In the genomic region with DNA sequence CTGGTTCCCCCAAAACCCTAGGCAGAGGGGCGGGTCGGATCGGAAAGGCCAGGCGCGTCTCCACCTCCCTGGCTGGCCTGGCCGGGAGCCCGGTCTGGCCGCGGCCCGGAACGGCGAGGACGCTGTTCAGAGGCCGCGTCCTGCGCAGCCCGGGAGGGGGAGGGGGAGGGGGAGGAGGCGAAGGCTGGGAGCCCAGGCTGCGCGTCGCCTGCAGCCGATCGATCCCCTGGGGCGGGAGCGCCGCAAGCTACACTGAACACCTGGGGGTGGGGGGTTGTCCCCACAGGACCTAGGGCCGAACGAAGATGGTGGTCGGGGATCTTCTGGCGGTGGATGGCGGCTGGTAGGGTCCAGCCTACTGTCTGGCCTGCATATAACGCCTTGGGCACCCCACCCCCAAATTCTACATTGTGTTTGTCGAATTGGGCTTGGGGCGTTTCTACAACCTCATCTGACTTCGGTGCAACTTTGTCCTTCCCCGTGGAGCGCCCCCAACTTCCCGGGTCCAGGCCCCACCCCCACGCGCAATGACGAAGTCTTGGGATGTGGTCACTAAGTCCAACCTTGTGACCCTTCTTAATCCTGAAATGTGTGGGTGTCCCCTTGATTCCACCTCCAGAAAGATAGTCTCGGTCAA, we compare ENCODE assay signal across 8 mouse cellular contexts. TPM values are rescaled to one million over a fixed set of nuclear protein-coding genes. Genes with fewer than 3 reads are reported as not detected.
DNase-seq lines count a peak whose midpoint lies in the region; ATAC-seq lines count a peak whose summit lies in the region.

No protein-coding gene starts in this region.

- H3K36me3 ChIP-seq in embryonic facial prominence, embryonic 15.5 days = no peaks in the 10 kb centered on the region
- H3K36me3 ChIP-seq in heart, embryonic 15.5 days = no peaks in the 10 kb centered on the region
- H3K36me3 ChIP-seq in stomach, embryonic 16.5 days (ENCODE audit: control insufficient read depth, insufficient read depth, low read length) = no peaks in the 10 kb centered on the region

- peak overlapping the region; percentile 54 for H3K4me3 ChIP-seq in embryonic facial prominence, embryonic 15.5 days (replicated peaks)
- peak overlapping the region; percentile 56 for H3K4me3 ChIP-seq in heart, embryonic 15.5 days
- H3K4me3 ChIP-seq in stomach, embryonic 16.5 days (replicated peaks; ENCODE audit: low read length) = peak overlapping the region; percentile 53

- ATAC-seq in CD4-positive, CD25-positive, alpha-beta regulatory T cell, adult 4 months = no peak
- ATAC-seq in embryonic facial prominence, embryonic 15.5 days (ENCODE audit: insufficient number of reproducible peaks, low FRiP score, low TSS enrichment, low read depth) = peak; percentile 40
- ATAC-seq in heart, embryonic 15.5 days (replicated peaks; ENCODE audit: insufficient number of reproducible peaks, insufficient read depth, low FRiP score, low read depth) = peak; percentile 68
- ATAC-seq in stomach, embryonic 16.5 days (ENCODE audit: insufficient read depth, low FRiP score) = peak; percentile 65

- peak; percentile 65 for DNase-seq in CD4-positive, CD25-positive, alpha-beta regulatory T cell, adult 2 months (ENCODE audit: low read depth, low spot score)
- DNase-seq in adrenal gland, adult 8-10 months = peak; percentile 72
- DNase-seq in kidney, postnatal 10 days = peak; percentile 91
- peak; percentile 78 to 88 for DNase-seq in lung, postnatal 4 days

- no peaks in the 10 kb centered on the region for H3K9me3 ChIP-seq in embryonic facial prominence, embryonic 15.5 days (replicated peaks)
- no peaks in the 10 kb centered on the region for H3K9me3 ChIP-seq in heart, embryonic 15.5 days (replicated peaks)
- H3K9me3 ChIP-seq in stomach, embryonic 16.5 days (replicated peaks; ENCODE audit: control insufficient read depth, low read length) = no peaks in the 10 kb centered on the region

- 1% methylated on average over 42 of the region's 42 CpGs for WGBS in embryonic facial prominence, embryonic 15.5 days
- 1% methylated on average over 37 of the region's 42 CpGs for WGBS in heart, embryonic 15.5 days
- WGBS in stomach, embryonic 16.5 days = 1% methylated on average over 40 of the region's 42 CpGs

- H3K4me2 ChIP-seq in embryonic facial prominence, embryonic 15.5 days (replicated peaks) = peak overlapping the region; percentile 95
- H3K4me2 ChIP-seq in heart, embryonic 15.5 days = peak overlapping the region; percentile 89
- peak overlapping the region; percentile 94 for H3K4me2 ChIP-seq in stomach, embryonic 16.5 days (ENCODE audit: low read depth, low read length)

- H3K9ac ChIP-seq in embryonic facial prominence, embryonic 15.5 days = peak overlapping the region; percentile 42
- H3K9ac ChIP-seq in heart, embryonic 15.5 days = peak overlapping the region; percentile 49
- peak overlapping the region; percentile 71 for H3K9ac ChIP-seq in stomach, embryonic 16.5 days (ENCODE audit: low read length)

- peaks cover 51% of the 10 kb centered on the region for H3K4me1 ChIP-seq in embryonic facial prominence, embryonic 15.5 days
- H3K4me1 ChIP-seq in heart, embryonic 15.5 days (replicated peaks) = peaks cover 48% of the 10 kb centered on the region
- peaks cover 41% of the 10 kb centered on the region for H3K4me1 ChIP-seq in stomach, embryonic 16.5 days (ENCODE audit: control insufficient read depth, insufficient read depth, low read length)

- H3K27ac ChIP-seq in embryonic facial prominence, embryonic 15.5 days (replicated peaks) = 0 out of 2 replicates have a peak overlapping the region, but pooled peaks have one; percentile 34
- 0 out of 2 replicates have a peak overlapping the region, but pooled peaks have one; percentile 4 for H3K27ac ChIP-seq in heart, embryonic 15.5 days
- H3K27ac ChIP-seq in stomach, embryonic 16.5 days (ENCODE audit: low read length) = no peak overlapping the region

- peaks cover 47% of the 10 kb centered on the region for H3K27me3 ChIP-seq in embryonic facial prominence, embryonic 15.5 days
- peaks cover 42% of the 10 kb centered on the region for H3K27me3 ChIP-seq in heart, embryonic 15.5 days
- peaks cover 30% of the 10 kb centered on the region for H3K27me3 ChIP-seq in stomach, embryonic 16.5 days (ENCODE audit: control insufficient read depth, insufficient read depth, low read length)

RNA-seq across cellular contexts. Expression of gene Cbx4, which starts 5.1 kb away (rescaled TPM):
- 1 to 10 TPM; 1.7 to 3.7 TPM for polyA plus RNA-seq in CD4-positive, CD25-positive, alpha-beta regulatory T cell, adult 4 months (2017; shearing (Covaris generic))
- 100 to 1,000 TPM in 1 of 4 experiments, 10 to 100 TPM in 3; 70.8 to 227 (median 87.4) TPM for total RNA-seq in adrenal gland, adult 8-10 months (2022)
- polyA plus RNA-seq in embryonic facial prominence, embryonic 15.5 days (2015; fragmentation: Nextera tagmentation; extraction: Ambion mirVana) = 17.2 and 21.4 TPM in 2 replicates
- 9.3 and 11.6 TPM in 2 replicates for polyA plus RNA-seq in heart, embryonic 15.5 days (2015; fragmentation: Nextera tagmentation; extraction: Ambion mirVana)
- polyA plus RNA-seq in stomach, embryonic 16.5 days (2015; fragmentation: Nextera tagmentation; extraction: Ambion mirVana) = 8.5 and 10.1 TPM in 2 replicates

RNA-seq across cellular contexts. Expression of gene Cbx8, which starts 50.3 kb away (rescaled TPM):
- 1 to 10 TPM; 4.0 to 6.7 TPM for polyA plus RNA-seq in CD4-positive, CD25-positive, alpha-beta regulatory T cell, adult 4 months (2017; shearing (Covaris generic))
- 10 to 100 TPM; 15.3 to 24.0 (median 16.5) TPM for total RNA-seq in adrenal gland, adult 8-10 months (2022)
- polyA plus RNA-seq in embryonic facial prominence, embryonic 15.5 days (2015; fragmentation: Nextera tagmentation; extraction: Ambion mirVana) = 9.2 and 10.3 TPM in 2 replicates
- 7.5 and 9.5 TPM in 2 replicates for polyA plus RNA-seq in heart, embryonic 15.5 days (2015; fragmentation: Nextera tagmentation; extraction: Ambion mirVana)
- 5.8 and 6.4 TPM in 2 replicates for polyA plus RNA-seq in stomach, embryonic 16.5 days (2015; fragmentation: Nextera tagmentation; extraction: Ambion mirVana)
